Mouse (Mus musculus) MEL (cell line): ENCODE measurements around the gene Il23a. TPM values are rescaled to one million over a fixed set of nuclear protein-coding genes. Genes with fewer than 3 reads are reported as not detected.

Source experiments
- DNase-seq: peaks from one replicate; pipeline ENCODE4 v3.0.0; 2011; ENCODE audit warnings: low read depth, low spot score
- H3K27ac ChIP-seq: 2 replicates; pipeline ENCODE4 v1.5.1; 2012; ENCODE audit warnings: low read depth, mild to moderate bottlenecking, control low read depth, low read length, moderate library complexity; ENCODE audit not compliant: control insufficient read depth
- H3K27me3 ChIP-seq, 2 experiments: fragments of 150-350 bp in 1 of 2; sonication (generic) in 1 of 2; 2 replicates each; pipeline ENCODE4 v1.6.1; 2012; ENCODE audit warnings: low read length in 2 of 2, mild to moderate bottlenecking in 2 of 2, improper control_type of control experiment in 1 of 2, moderate library complexity in 1 of 2; ENCODE audit not compliant: insufficient read depth in 2 of 2, control insufficient read depth in 1 of 2
- H3K36me3 ChIP-seq, 2 experiments: 2 replicates each; pipeline ENCODE4 v1.6.1; 2012 to 2014; ENCODE audit warnings: low read length in 2 of 2, improper control_type of control experiment in 1 of 2, inconsistent platforms in 1 of 2, mild to moderate bottlenecking in 1 of 2; ENCODE audit not compliant: insufficient read depth in 2 of 2, control insufficient read depth in 1 of 2
- H3K4me1 ChIP-seq, 2 experiments: fragments of 150-350 bp in 1 of 2; sonication (generic) in 1 of 2; 2 replicates each; pipeline ENCODE4 v1.6.1; 2012; ENCODE audit warnings: low read length in 2 of 2, improper control_type of control experiment in 1 of 2, mild to moderate bottlenecking in 1 of 2; ENCODE audit not compliant: insufficient read depth in 2 of 2, control insufficient read depth in 1 of 2
- H3K4me3 ChIP-seq, 2 experiments: fragments of 150-350 bp in 1 of 2; sonication (generic) in 1 of 2; 2 replicates each; pipeline ENCODE4 v1.5.1; 2012; ENCODE audit warnings: low read depth in 2 of 2, low read length in 2 of 2, mild to moderate bottlenecking in 2 of 2, moderate library complexity in 2 of 2, control low read depth in 1 of 2, improper control_type of control experiment in 1 of 2; ENCODE audit not compliant: control insufficient read depth in 1 of 2, insufficient read depth in 1 of 2
- H3K79me2 ChIP-seq: 2 replicates; pipeline ENCODE4 v1.6.1; 2012; ENCODE audit warnings: mild to moderate bottlenecking, low read length, moderate library complexity; ENCODE audit not compliant: control insufficient read depth, poor library complexity, insufficient read depth
- H3K9ac ChIP-seq: 2 replicates; pipeline ENCODE4 v1.6.1; 2012; ENCODE audit warnings: low read depth, mild to moderate bottlenecking, control low read depth, low read length, moderate library complexity; ENCODE audit not compliant: control insufficient read depth, poor library complexity, severe bottlenecking
- H3K9me3 ChIP-seq: fragments of 150-350 bp; sonication (generic); replicated peaks from 2 replicates; pipeline ENCODE4 v1.6.1; 2012; ENCODE audit warnings: mild to moderate bottlenecking, low read length, improper control_type of control experiment, moderate library complexity; ENCODE audit not compliant: insufficient read depth
- CHD1 ChIP-seq: IDR thresholded peaks from 2 replicates; pipeline ENCODE4 v1.6.1; 2012; ENCODE audit warnings: low read depth, mild to moderate bottlenecking, inconsistent platforms, low read length, improper control_type of control experiment
- ELF1 ChIP-seq: IDR thresholded peaks from 2 replicates; pipeline ENCODE4 v1.6.1; 2014; ENCODE audit warnings: low read depth, mild to moderate bottlenecking, inconsistent platforms, low read length, improper control_type of control experiment, moderate library complexity
- GATA1 ChIP-seq: IDR thresholded peaks from 2 replicates; pipeline ENCODE4 v1.6.1; 2011; ENCODE audit warnings: low read depth, low read length, improper control_type of control experiment
- HCFC1 ChIP-seq: IDR thresholded peaks from 2 replicates; pipeline ENCODE4 v1.6.1; 2012; ENCODE audit warnings: low read depth, mild to moderate bottlenecking, inconsistent platforms, low read length, improper control_type of control experiment, moderate library complexity
- JUND ChIP-seq: IDR thresholded peaks from 2 replicates; pipeline ENCODE4 v1.6.1; 2011; ENCODE audit warnings: low read depth, mild to moderate bottlenecking, improper control_type of control experiment, low read length
- MAZ ChIP-seq: IDR thresholded peaks from 2 replicates; pipeline ENCODE4 v1.6.1; 2012; ENCODE audit warnings: low read depth, mild to moderate bottlenecking, inconsistent platforms, low read length, improper control_type of control experiment
- MXI1 ChIP-seq: IDR thresholded peaks from 2 replicates; pipeline ENCODE4 v1.6.1; 2011; ENCODE audit warnings: mild to moderate bottlenecking, low read depth, low read length, improper control_type of control experiment
- MYB ChIP-seq: IDR thresholded peaks from 2 replicates; pipeline ENCODE4 v1.6.1; 2011; ENCODE audit warnings: mild to moderate bottlenecking, low read depth, low read length, improper control_type of control experiment
- MYC ChIP-seq: IDR thresholded peaks from 2 replicates; pipeline ENCODE4 v1.6.1; 2011; ENCODE audit warnings: low read depth, mild to moderate bottlenecking, low read length, improper control_type of control experiment, moderate library complexity
- NELFE ChIP-seq: IDR thresholded peaks from 2 replicates; pipeline ENCODE4 v1.6.1; 2011; ENCODE audit warnings: low read depth, low read length, improper control_type of control experiment
- NRF1 ChIP-seq: IDR thresholded peaks from 2 replicates; pipeline ENCODE4 v1.6.1; 2014; ENCODE audit warnings: low read depth, mild to moderate bottlenecking, inconsistent platforms, low read length, improper control_type of control experiment, moderate library complexity; ENCODE audit not compliant: poor library complexity, insufficient read depth, severe bottlenecking
- POLR2A ChIP-seq, 2 experiments: IDR thresholded peaks; 2 replicates each; pipeline ENCODE4 v1.6.1; 2011 to 2012; ENCODE audit warnings: low read length in 2 of 2, mild to moderate bottlenecking in 2 of 2, control low read depth in 1 of 2, improper control_type of control experiment in 1 of 2, low read depth in 1 of 2, moderate library complexity in 1 of 2; ENCODE audit not compliant: control insufficient read depth in 1 of 2, insufficient read depth in 1 of 2, poor library complexity in 1 of 2
- POLR2AphosphoS2 ChIP-seq: IDR thresholded peaks from 2 replicates; pipeline ENCODE4 v1.6.1; 2011; ENCODE audit warnings: low read length, improper control_type of control experiment
- POLR2AphosphoS5 ChIP-seq: IDR thresholded peaks from 2 replicates; pipeline ENCODE4 v1.6.1; 2012; ENCODE audit warnings: low read depth, borderline replicate concordance, mild to moderate bottlenecking, inconsistent platforms, low read length, moderate library complexity, mixed read lengths
- RAD21 ChIP-seq: IDR thresholded peaks from 2 replicates; pipeline ENCODE4 v1.6.1; 2011; ENCODE audit warnings: mild to moderate bottlenecking, low read depth, low read length, improper control_type of control experiment
- RCOR1 ChIP-seq: IDR thresholded peaks from 2 replicates; pipeline ENCODE4 v1.6.1; 2012; ENCODE audit warnings: low read depth, mild to moderate bottlenecking, inconsistent platforms, low read length, improper control_type of control experiment
- SIN3A ChIP-seq: IDR thresholded peaks from 2 replicates; pipeline ENCODE4 v1.6.1; 2012; ENCODE audit warnings: low read length, improper control_type of control experiment, inconsistent platforms
- TBP ChIP-seq: IDR thresholded peaks from 2 replicates; pipeline ENCODE4 v1.8.0; 2011; ENCODE audit warnings: low read depth, low read length, improper control_type of control experiment
- TCF12 ChIP-seq: IDR thresholded peaks from 2 replicates; pipeline ENCODE4 v1.6.1; 2014; ENCODE audit warnings: low read depth, mild to moderate bottlenecking, inconsistent platforms, low read length, improper control_type of control experiment, moderate library complexity
- UBTF ChIP-seq: IDR thresholded peaks from 2 replicates; pipeline ENCODE4 v1.6.1; 2012; ENCODE audit warnings: low read depth, mild to moderate bottlenecking, inconsistent platforms, low read length, improper control_type of control experiment, moderate library complexity, borderline replicate concordance; ENCODE audit not compliant: insufficient read depth
- USF2 ChIP-seq, 2 experiments: IDR thresholded peaks; 2 replicates each; pipeline ENCODE4 v1.6.1; 2011 to 2012; ENCODE audit warnings: improper control_type of control experiment in 2 of 2, low read length in 2 of 2, borderline replicate concordance in 1 of 2, inconsistent platforms in 1 of 2, low read depth in 1 of 2, mild to moderate bottlenecking in 1 of 2; ENCODE audit not compliant: insufficient read depth in 1 of 2
- ZMIZ1 ChIP-seq: IDR thresholded peaks from 2 replicates; pipeline ENCODE4 v1.6.1; 2012; ENCODE audit warnings: low read depth, mild to moderate bottlenecking, inconsistent platforms, low read length, improper control_type of control experiment, moderate library complexity
- polyA plus RNA-seq, 2 experiments: library from polyadenylated mRNA; stranded (reverse) in 1 of 2; unstranded in 1 of 2; fragments of >175 nt in 1 of 2; fragments of >200 nt in 1 of 2; gene quantifications; 2 replicates each; pipeline versions ENCODE4 v1.2.1 to v1.2.4; 2012; ENCODE audit warnings: low replicate concordance in 2 of 2, low read depth in 1 of 2; ENCODE audit not compliant: insufficient read length in 2 of 2, insufficient read depth in 1 of 2, missing spikeins in 1 of 2
- total RNA-seq: library from RNA; depleted of rRNA; stranded (reverse); fragments of 300-350 nt; gene quantifications from 2 replicates; pipeline ENCODE4 v1.2.3, GENCODE M21; 2012

The Il23a gene
- total and polyA plus RNA-seq, 3 experiments = 0.12 to 0.29 TPM; not detected in 1

DNA sequence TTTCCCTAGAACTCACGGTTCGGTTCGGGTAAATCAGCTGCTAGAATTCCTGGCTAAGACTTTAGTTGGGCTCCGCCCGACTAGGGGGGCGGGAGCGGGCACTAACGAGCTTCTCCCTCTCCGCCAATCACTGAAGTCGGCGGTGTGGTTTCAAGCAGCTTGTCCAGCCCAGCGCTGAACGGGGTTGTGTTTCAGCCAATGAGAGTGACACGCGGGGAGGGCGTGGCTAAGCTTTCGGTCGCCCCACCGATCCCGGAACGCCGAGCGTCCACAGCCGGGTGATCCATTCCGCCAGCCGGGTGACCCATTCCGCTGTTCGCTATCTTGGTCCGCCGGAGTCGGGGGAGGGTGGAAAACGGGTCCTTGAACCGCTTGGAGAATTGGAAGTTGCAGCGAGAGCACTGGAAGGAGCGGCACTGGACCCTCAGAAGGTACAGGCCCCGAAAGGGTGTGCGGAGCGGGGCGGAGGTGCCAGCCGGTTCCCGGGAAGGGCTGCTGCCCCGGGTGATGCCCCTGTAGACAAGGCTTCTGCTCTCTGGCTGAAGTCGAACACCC, 28.2 kb downstream of the Il23a start, which contains the start of gene Stat2:
Stat2 (plus strand) TSS at position 273 of the 555 bp plus-strand sequence.
- H3K36me3 ChIP-seq = no peaks in the 10 kb centered on the region; a peak in 2 of 4 replicates
- H3K27me3 ChIP-seq = no peaks in the 10 kb centered on the region
- no peaks in the 10 kb centered on the region; the same call in 1 of the 2 replicates for H3K79me2 ChIP-seq

DNA sequence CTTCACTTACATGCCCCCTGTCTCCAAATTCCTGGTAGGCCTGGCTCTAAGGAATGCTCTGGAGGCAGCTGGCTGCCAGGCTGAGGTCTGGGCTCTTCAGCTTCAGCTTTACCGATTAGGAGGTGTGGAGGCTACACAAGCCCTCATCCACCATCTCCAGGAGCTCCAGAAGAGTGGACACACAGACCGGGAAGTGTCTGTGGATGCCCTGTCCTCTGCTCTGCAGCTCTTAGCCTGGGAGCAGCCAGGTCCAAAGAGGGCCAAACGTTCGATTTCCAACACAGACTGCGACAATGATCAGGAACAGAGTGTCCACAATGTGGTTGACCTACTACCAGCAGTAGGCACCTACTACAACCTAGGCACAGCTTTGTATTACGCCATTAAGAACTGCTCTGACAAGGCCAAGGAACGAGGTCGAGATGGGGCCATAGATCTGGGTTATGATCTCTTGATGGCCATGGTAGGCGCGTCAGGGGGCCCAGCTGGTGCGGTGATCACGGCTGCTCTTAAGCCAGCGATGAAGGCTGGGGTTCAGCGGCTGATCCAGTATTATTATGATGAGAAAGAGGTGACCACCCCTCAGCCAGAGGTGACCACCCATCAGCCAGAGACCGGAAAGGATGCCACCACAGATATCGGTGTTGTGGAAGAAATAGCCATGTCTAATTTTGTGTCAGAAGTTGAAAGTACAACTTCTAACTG, 29.2 kb downstream of the Il23a start:
- Histone ChIP-seq H3K4me1 (peaks cover 0 to 4% of the 10 kb centered on the region in 2 experiments; a peak in 2 of 4 replicates), H3K27me3 (no peaks in the 10 kb centered on the region), H3K79me2 (no peaks in the 10 kb centered on the region; the same call in 1 of the 2 replicates), H3K9ac (no peak overlapping the region), H3K27ac (no peak overlapping the region), H3K36me3 (no peaks in the 10 kb centered on the region; a peak in 2 of 4 replicates), H3K9me3 (no peaks in the 10 kb centered on the region), H3K4me3 (peak overlapping the region in 1 of 2 experiments; percentile 92; a peak in 2 of 4 replicates)
- no peak for TF ChIP-seq POLR2AphosphoS2
- TF ChIP-seq TCF12 = no peak
- TF ChIP-seq POLR2AphosphoS5 = no peak
- no peak for TF ChIP-seq MAZ
- no peak for TF ChIP-seq NELFE
- no peak for DNase-seq

More for the DNA sequence above, 28.2 kb downstream of the Il23a start, which contains the start of gene Stat2:
- DNase-seq = peak; percentile 98
- TF ChIP-seq MYC (no peak), RAD21 (no peak), MXI1 (peak; percentile 52; the same call in 1 of the 2 replicates), USF2 (IDR thresholded peaks at IDR 0.05; ENCODE audit: borderline replicate concordance in 1 of 2, insufficient read depth in 1 of 2, low read depth in 1 of 2, low read length in 2 of 2) (no peak), MYB (no peak), ELF1 (peak; percentile 64; the same call in 1 of the 2 replicates), UBTF (peak; percentile 93; the same call in 1 of the 2 replicates), POLR2AphosphoS2 (peak; percentile 87; the same call in 1 of the 2 replicates), TBP (peak; percentile 44; the same call in 1 of the 2 replicates), GATA1 (no peak), POLR2A (IDR thresholded peaks at IDR 0.05; ENCODE audit: control insufficient read depth in 1 of 2, insufficient read depth in 1 of 2, low read depth in 1 of 2, low read length in 2 of 2, poor library complexity in 1 of 2) (peak in 1 of 2 experiments; percentile 89; a peak in 2 of 4 replicates), SIN3A (peak; percentile 81), HCFC1 (peak; percentile 56), TCF12 (peak; percentile 38; the same call in 1 of the 2 replicates), MAZ (0 out of 2 replicates have a peak, but pooled peaks have one; percentile 41), JUND (no peak), CHD1 (0 out of 2 replicates have a peak, but pooled peaks have one; percentile 60), NELFE (peak; percentile 91), NRF1 (0 out of 2 replicates have a peak, but pooled peaks have one; percentile 5), RCOR1 (0 out of 2 replicates have a peak, but pooled peaks have one; percentile 3), ZMIZ1 (peak; percentile 76)
- Histone ChIP-seq H3K9me3 (no peaks in the 10 kb centered on the region), H3K9ac (peak within 1 kb of the TSS; percentile 70), H3K4me1 (peaks cover 0 to 4% of the 10 kb centered on the region in 2 experiments; a peak in 2 of 4 replicates), H3K27ac (peak within 1 kb of the TSS; percentile 32; the same call in 1 of the 2 replicates), H3K4me3 (peak within 1 kb of the TSS; percentile 72 to 92)
